Mouse (Mus musculus) inflammation-experienced regulatory T-cells, adult 6 months (primary cell): Measurements from ENCODE around the gene Kcnt2. TPM values are rescaled to one million over a fixed set of nuclear protein-coding genes. Genes with fewer than 3 reads are reported as not detected.

Experiments used
- ATAC-seq: one replicate; pipeline ENCODE4 v1.8.0; 2017
- polyA plus RNA-seq, 3 experiments: library from polyadenylated mRNA; unstranded; fragments of 100-300 nt; shearing (Covaris generic); gene quantifications; one replicate each; pipeline ENCODE4 v1.2.1; 2017

Kcnt2 gene
- polyA plus RNA-seq, 3 experiments from 2014 or later = not detected

DNA sequence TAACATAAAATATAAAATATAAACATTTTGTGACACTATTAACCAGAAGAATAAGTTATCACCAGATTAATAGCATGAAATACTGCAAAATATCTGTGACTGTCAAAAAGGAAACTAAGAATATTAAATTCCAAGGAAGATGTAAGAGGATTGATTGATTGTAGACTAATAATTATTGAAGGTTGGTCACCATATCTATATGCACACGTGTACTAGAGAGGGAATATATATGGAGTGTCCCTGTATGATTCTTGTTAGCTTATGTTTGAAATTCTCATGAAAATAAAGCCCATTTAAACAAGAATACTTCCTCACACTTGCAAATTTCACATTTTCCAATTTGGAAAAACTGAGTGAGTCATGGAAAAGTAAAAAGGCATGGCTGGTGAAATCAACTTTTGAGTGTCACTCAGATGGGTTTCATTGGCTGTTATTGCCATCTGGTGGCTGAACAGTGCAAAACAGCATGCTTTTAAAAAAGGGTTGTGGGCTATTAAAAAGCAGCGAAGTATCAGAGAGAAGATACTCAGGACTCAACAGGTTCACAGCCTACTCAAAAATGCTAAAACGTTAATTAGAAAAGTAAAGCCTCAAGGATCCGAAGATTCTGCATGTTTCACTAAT, 285.4 kb downstream of the Kcnt2 start:
- no peak for ATAC-seq

- ATAC-seq = no peak
Measured at GRCm38 (mm10) chr1:140534849-140535248, 288.9 kb downstream of the Kcnt2 start.

- no peak for ATAC-seq
Measured at GRCm38 (mm10) chr1:140542066-140542465, 296.1 kb downstream of the Kcnt2 start.

DNA sequence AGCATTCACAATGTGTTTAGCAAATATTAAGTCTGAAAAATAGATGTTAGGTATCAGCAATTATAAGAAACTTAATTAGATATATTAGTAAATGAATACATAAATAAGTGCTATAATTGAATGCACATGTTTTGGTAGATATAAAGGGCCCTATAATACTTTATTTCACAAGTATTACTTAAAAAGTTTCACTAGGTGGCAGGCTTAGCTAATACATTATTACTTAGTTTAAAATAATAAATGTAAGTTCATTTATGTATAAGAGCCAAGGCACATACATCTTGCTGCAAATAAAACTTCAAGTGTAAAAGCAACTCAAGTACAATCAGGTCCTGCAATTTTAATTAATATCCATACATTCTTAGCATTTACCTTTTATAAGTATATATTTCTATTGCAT, 302.8 kb downstream of the Kcnt2 start:
- ATAC-seq = no peak

GRCm38 (mm10) chr1:140560801-140561200, 314.8 kb downstream of the Kcnt2 start:
- no peak for ATAC-seq

- ATAC-seq = no peak
Measured at GRCm38 (mm10) chr1:140572141-140572540, 326.2 kb downstream of the Kcnt2 start.

GRCm38 (mm10) chr1:140578607-140579006, 332.6 kb downstream of the Kcnt2 start:
- no peak for ATAC-seq

DNA sequence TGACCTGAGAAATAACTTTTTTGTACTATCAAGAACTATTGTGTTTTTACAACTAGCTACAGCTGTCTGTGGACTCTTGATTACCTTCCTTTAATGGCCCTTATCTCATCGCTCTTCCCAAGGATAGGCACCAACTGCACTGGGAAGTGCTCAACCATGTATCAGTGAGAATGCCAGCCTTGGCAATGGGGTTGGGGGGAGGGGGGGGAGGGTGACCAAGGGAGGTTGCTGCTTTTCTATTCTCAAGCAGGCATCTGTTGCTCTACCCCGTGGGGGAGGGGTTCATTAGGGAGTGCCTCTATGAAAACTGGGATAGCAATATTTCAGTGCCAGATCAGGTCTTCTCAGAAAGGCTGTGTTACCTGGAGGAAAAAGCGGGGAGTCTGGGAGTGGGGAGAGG, 342.3 kb downstream of the Kcnt2 start:
- ATAC-seq = no peak

- no peak for ATAC-seq
Measured at GRCm38 (mm10) chr1:140608765-140609297, 362.9 kb downstream of the Kcnt2 start.

- ATAC-seq = no peak
Measured at GRCm38 (mm10) chr1:140613101-140613500, 367.1 kb downstream of the Kcnt2 start.

DNA sequence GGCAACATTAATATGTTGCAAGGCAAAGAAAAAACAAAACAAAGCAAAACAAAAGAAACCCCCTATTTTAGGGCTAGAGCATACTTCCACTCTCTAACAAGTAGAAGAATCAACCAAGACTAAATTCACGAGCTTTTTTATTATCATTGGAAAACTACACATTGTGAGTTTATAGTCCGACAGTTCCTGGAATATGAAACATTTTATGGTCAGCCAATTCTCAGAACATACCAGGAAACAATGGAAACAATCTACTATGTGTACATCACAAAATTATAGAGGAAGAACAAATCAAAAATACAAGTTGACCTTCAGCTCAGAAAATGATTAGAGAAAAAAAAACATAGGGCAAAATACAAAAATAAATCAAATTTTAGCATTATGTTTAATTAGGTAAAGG, 368.9 kb downstream of the Kcnt2 start:
- no peak for ATAC-seq

DNA sequence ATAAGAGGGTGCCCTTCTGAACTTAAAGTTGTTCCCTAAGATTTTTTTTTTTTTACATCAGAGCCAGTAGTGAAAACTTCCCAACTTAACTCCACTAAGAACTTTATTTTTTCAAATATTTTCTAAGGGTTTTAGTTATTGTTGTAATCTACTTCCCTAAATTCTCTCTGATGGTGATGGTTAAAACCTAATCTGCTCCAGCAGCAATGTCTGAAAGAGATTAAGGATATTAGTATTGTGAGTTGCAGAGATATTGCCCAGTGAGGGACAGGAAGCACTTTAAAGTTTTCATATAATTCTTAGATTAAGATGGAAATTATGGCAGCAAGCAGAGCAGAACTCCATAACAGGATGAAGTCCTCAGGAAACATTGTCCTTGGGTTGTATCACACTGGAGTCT, 372.2 kb downstream of the Kcnt2 start:
- no peak for ATAC-seq

GRCm38 (mm10) chr1:140624918-140625317, 379.0 kb downstream of the Kcnt2 start:
- no peak for ATAC-seq

GRCm38 (mm10) chr1:140659607-140660340, 413.8 kb downstream of the Kcnt2 start:
- no peak for ATAC-seq

DNA sequence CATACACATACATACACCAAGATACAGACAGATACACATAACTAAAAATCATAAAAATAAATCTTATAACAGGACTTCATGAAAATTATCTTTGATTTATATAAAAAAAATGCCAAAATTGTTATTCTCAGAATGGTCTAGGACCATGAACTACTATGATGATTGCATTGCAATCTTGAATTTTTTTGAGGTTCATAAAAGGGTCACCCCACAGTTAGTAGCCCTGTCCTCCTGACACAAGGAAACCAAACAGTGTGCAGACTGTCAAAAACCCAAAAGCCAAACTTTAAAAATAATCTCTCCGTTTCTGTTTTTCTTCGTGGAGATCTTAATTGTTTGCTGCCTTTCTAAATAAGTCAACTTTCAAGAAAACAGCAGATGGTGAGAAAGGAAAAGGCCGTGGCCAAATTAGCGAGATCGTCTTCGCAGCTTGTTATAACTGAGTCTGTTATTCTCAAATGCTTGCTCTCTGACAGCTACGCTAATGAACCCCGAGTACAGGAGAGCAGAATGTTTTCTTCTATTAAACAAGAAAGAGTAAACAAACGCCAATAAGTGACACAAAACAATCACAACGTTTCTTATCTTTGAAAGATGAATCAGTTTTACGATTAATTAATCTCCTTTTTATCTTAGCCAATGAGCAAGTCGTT, 414.9 kb downstream of the Kcnt2 start:
- ATAC-seq = no peak

- no peak for ATAC-seq
Measured at GRCm38 (mm10) chr1:140661404-140661787, 415.4 kb downstream of the Kcnt2 start.

Other genes starting within 250 kb of the Kcnt2 start
- not detected for gene Cfh, start 62.4 kb upstream of the Kcnt2 start, polyA plus RNA-seq